Mouse (Mus musculus) c-Kit-positive CD71-positive TER-119-positive erythroid progenitor cells, embryonic 14.5 days (primary cell): ENCODE results near the gene Mss51.

Experiments used
- DNase-seq: peaks from one replicate; pipeline ENCODE4 v3.0.0-alpha.2; 2013; ENCODE audit warnings: low spot score

The Mss51 gene

DNA sequence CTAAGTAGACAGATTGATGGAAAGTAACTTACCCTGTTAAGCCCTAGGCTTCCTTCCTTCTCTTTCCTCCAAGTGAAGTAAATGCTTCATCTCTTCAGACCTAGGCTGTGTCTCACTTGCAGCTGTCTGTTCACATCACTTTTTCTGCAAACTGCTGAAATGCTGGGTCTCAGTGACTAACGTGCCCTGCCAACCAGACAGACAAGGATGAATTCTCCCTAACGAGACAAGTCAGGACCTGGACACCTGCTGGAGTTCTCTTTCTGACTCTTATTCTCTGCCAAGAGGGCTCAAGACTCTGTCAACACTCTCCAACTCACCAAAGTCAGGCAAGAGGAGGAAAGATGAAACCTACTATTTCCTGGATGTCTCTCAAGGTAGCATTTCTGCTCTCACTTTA is at the start of gene Mss51:
TSS of gene Mss51 (minus strand) at position 299 of the 400 bp plus-strand sequence.
- DNase-seq = no peak

- peak; percentile 90 for DNase-seq
Observed at GRCm38 (mm10) chr14:20546415-20546814, 49.7 kb upstream of the Mss51 start, which contains the start of gene Ppp3cb. TSS of gene Ppp3cb (minus strand) at chr14:20546573.

GRCm38 (mm10) chr14:20545529-20546331 is 49.0 kb upstream of the Mss51 start:
- DNase-seq = peak; percentile 86

DNA sequence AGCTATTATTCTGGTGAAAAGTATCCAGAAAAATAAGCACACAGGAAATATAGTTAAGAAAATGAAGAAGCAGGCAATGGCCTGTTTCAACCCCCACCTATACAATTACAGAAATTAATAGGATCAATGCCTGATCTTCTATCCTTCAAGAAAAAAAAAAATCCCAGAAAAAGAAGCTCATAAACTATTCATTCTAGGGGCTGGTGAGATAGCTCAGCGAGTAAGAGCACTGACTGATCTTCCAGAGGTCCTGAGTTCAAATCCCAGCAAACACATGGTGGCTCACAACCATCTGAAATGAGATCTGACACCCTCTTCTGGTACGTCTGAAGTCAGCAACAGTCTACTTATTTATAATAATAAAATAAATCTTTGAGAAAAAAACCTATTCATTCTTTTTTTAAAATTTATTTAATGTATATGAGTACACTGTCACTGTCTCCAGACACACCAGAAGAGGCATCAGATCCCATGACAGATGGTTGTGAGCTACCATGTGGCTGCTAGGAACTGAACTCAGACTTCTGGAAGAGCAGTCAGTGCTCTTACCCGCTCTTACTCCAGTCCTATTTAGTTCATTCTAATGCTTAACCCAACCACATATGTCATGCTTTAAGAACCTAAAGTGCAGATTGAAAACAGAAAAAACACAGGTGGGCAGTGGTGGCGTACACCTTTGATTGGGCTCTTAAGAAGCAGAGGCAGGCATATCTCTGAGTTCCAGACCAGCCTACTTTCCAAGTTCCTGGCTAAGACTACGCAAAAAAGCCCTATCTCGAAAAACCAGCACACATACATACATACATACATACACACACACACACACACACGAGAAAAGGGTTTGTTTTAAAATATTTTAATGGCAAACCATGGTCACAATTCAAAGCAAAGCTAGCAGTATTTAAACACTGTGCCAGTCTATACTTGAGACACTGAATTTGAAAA is 48.0 kb upstream of the Mss51 start:
- peak; percentile 69 for DNase-seq

GRCm38 (mm10) chr14:20529643-20530042 is 32.9 kb upstream of the Mss51 start:
- DNase-seq = no peak

DNA sequence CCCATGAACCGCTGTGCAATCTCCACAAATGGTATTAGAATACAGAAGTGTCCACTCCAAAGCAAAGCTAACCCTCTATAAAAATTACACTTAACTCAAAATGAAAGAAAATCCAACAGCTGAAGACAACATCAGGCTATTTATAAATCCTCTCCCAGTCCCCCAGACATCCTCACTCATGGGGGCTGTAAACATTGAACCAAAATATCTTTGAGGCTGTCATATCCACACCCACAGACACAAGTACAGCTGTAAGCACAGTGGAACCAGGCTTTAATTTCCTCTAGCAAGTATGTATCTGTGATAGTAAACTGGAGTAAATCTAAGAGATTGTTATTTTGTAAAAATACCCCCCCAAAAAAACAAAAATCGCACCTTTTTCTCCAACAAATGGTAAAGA is 23.5 kb upstream of the Mss51 start:
- no peak for DNase-seq

DNA sequence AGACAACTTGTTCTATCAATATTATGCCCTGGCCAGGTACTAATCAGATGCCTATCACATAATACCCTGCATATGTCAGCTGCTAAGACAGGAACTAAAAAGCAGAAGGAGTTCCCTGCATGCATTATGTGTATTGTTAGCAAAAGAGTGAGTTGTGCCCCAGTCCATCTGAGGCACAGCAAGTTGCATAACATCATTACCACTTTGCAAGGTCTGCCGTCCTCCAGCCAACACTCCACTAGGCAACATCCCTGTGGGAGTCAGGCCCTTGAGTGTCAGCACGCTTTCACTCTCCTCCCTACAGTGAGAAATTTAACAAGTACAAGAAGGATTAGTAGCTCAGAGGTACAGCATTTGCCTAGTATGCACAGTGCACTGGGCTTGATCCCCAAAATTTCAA is 11.7 kb upstream of the Mss51 start:
- no peak for DNase-seq

DNA sequence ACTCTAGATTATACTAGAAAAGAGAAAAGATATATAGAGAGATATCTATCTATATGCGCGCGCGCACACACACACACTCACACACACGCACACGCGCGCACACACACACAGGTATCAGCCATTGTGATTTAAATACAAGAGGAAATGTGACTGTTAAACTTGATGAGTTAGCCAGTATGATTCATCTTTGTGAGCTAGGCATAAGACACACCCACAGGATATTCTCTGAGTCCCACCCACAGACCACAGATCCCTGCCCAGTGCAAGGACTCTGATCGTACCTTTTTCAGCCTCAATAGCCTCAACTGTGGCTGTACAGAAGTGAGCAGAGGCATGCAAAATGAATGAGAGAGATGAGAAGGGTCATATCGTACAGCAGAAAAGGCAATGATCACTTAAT is 6.3 kb upstream of the Mss51 start:
- no peak for DNase-seq

GRCm38 (mm10) chr14:20499982-20500381 is 3.3 kb upstream of the Mss51 start:
- no peak for DNase-seq

DNA sequence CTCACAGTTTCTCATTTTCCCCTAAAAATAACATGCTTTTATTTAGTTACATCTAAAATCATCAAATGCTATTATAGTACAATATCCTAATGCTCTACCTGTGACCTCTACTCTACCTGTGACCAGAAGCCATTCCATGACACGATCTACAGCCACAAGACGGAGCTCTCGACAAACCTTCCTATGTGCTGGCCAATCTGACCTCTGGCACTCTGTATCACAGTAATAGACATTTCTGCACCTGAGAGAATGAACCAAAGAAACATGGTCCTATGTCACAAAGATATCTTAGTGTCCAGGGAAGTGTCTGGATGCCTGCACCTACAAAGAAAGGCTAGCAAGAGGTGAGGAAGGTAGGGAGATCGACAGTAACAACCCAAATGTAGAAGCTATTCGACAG is 10.7 kb downstream of the Mss51 start:
- no peak for DNase-seq

GRCm38 (mm10) chr14:20482051-20482751 is 14.5 kb downstream of the Mss51 start:
- DNase-seq = no peak

- peak; percentile 70 for DNase-seq
Observed at GRCm38 (mm10) chr14:20481211-20481610, 15.5 kb downstream of the Mss51 start.

DNA sequence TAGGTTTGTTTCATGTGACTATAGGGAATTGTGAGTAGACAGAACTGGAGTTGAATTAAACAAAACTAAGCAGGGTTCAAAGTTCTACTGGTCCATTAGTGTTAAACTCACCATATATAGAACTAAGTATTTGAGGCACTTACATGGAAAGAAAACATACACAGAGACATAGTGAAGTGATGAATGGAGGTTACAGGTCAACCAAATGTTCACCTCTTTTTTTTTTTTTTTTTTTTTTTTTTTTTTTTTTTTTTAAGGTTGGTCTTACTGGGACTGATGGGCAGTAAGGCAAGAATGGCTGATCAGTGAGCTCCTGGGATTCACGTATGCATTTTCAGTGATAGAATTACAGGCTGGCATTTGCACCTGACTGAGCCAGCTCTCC is 16.5 kb downstream of the Mss51 start:
- no peak for DNase-seq

GRCm38 (mm10) chr14:20479291-20480194 is 17.2 kb downstream of the Mss51 start, which contains the start of gene Anxa7:
TSS of gene Anxa7 (minus strand) at chr14:20480133.
- DNase-seq = peak; percentile 66

- peak; percentile 77 for DNase-seq
Observed at GRCm38 (mm10) chr14:20478801-20479200, 17.9 kb downstream of the Mss51 start.

- no peak for DNase-seq
Observed at GRCm38 (mm10) chr14:20478385-20478784, 18.3 kb downstream of the Mss51 start.

GRCm38 (mm10) chr14:20477261-20478025 is 19.3 kb downstream of the Mss51 start:
- no peak for DNase-seq

DNA sequence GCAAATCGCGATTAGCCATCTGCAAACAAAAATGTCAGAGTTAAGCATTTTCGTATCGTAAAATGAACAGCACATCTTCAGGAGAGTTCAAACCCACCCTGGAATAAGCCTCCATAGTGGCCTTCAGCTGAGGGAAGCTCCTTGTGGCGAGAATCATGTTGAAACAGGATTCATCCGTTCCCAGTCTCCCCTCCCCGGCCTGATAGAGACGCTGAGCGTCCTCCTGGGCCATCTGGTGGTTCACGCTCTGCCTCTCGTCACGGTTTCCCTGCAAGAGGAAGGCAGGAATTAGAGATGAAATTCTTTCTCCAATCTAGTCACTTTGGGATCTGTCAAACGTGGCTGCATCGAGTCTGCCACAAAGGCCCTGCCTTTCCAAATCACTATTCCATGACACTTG is 36.5 kb downstream of the Mss51 start:
- no peak for DNase-seq

- no peak for DNase-seq
Observed at GRCm38 (mm10) chr14:20458378-20458777, 38.3 kb downstream of the Mss51 start.

GRCm38 (mm10) chr14:20452929-20453328 is 43.8 kb downstream of the Mss51 start:
- no peak for DNase-seq
